Mouse (Mus musculus) left cerebral cortex, postnatal 14 days (tissue): ENCODE data around the gene Olfr894. TPM values are rescaled to one million over a fixed set of nuclear protein-coding genes. Genes with fewer than 3 reads are reported as not detected.
"Not testable (repeated sequence)": the region's sequence is repeated elsewhere in the genome, so short reads cannot be mapped to it uniquely, and the experiment has no call there.

Experiments
- DNase-seq, 2 experiments: peaks; one replicate each; pipeline ENCODE4 v3.0.0; 2021 to 2022; ENCODE audit warnings: low spot score in 2 of 2, mixed read lengths in 1 of 2
- intact Hi-C: fragments of 180-260 bp; cut with DNase I; formaldehyde crosslinking; loops from one replicate; pipeline ENCODE4 v1.15.1; 2025
- long read RNA-seq, 2 experiments: library from polyadenylated mRNA; stranded (forward); transcript quantifications; one replicate each; pipeline ENCODE4 v2.0.0; 2021
- total RNA-seq, 2 experiments: library from RNA; stranded (reverse); gene quantifications; 2 replicates each; pipeline ENCODE4 v1.2.3; 2021

Gene Olfr894
- total RNA-seq: not detected
- long read RNA-seq, experiment 1: 0 reads
- long read RNA-seq, experiment 2: 0 reads

DNA sequence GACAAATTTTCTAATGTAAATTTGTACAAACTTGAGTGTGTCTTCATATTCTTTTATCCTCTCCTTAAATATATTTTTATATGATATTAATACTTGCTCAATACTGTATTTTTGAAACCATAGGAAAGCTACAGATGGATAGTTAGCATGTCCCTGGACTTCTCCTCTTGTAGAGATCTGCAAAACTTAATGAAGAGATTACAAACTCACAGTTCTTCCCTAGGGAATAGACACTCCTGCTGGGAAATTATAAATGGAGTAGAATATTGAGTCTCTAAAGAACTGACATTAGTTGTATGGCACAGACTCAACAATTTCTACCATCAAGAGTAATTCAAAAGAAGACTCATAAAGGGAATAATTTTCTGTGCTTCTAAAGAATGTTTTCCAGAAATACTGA lies at the start of gene Olfr894:
Gene Olfr894 (plus strand): TSS at position 301 of the 400 bp plus-strand sequence.
- intact Hi-C loops: no loop called here
- DNase-seq: no peak

DNA sequence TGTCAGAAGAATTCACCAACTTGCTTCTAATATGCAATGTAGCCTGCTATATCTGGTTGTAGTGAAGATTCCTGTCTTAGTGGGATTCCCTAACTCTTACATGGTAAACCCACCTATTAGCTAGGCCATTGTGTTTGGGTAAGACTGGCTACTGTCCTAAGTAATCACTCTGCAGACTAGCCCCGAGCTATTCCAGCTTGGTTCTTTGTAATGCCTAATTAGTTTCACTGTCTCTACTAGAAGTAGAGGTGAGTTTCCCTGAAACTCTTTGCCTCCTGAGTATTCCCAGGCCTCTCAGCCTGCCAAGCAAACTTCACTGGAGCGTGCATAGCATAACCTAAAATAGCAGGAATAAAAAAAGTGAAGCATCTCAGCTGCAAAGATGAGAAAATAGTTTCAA lies 49.5 kb upstream of the Olfr894 start:
- intact Hi-C loops, DNase-seq: not testable (repeated sequence)

- intact Hi-C loops: no loop called here
Measured at GRCm38 (mm10) chr9:38180721-38181120, 37.1 kb upstream of the Olfr894 start, which contains the start of gene Olfr891. Gene Olfr891 (minus strand): TSS chr9:38180821.

GRCm38 (mm10) chr9:38208065-38208464 lies 9.8 kb upstream of the Olfr894 start, which contains the start of gene Olfr893:
Gene Olfr893 (plus strand): TSS chr9:38208365.
- no peak for DNase-seq
- intact Hi-C loops: no loop called here

More at GRCm38 (mm10) chr9:38180721-38181120, 37.1 kb upstream of the Olfr894 start, which contains the start of gene Olfr891:
- DNase-seq: no peak

DNA sequence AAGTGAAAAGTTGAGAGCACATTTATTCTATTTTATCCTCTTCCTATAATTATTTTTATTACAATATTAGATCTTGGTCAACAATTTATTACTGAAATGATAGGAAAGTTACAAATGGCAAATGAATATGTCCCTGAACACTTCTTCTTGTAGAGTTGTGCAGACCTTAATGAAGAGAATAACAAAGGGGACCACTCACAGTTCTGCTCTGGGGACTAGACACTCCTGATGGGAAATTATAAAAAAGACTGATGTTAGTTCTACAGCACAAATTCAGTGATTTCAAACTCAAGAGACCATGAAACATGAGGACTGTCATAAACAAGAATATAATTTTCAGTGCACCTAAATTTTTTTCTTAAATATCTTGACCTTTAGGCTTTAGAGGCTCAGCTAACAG lies 34.6 kb downstream of the Olfr894 start, which contains the start of gene Olfr143:
Gene Olfr143 (plus strand): TSS at position 301 of the 400 bp plus-strand sequence.
- no peak for DNase-seq
- intact Hi-C loops: no loop called here

DNA sequence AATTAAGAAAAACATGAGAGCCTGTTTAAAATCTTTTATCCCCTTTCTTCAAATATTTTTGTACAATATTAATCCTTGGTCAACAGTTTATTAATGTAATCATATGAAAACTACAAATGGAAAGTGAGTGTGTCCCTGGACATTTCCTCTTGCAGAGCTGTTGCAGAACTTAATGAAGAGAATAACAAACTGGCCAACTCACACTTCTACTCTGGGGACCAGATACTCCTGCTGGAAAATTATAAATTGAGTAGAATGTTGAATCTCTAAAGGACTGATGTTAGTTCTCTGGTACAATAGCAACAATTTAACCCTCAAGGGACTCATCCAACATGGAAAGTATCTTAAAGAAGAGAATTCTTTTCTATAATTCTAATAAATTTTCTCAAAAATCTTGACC lies 49.7 kb downstream of the Olfr894 start, which contains the start of gene Olfr895:
Gene Olfr895 (plus strand): TSS at position 301 of the 400 bp plus-strand sequence.
- intact Hi-C loops: no loop called here
- DNase-seq: no peak

Other genes starting within 250 kb of the Olfr894 start
- gene Olfr881, start 226.2 kb upstream of the Olfr894 start, total RNA-seq: not detected
- gene Olfr883, start 192.2 kb upstream of the Olfr894 start, total RNA-seq: not detected
- not detected for gene Olfr884, start 171.5 kb upstream of the Olfr894 start, total RNA-seq
- gene Olfr885, start 156.7 kb upstream of the Olfr894 start, total RNA-seq: not detected
- not detected for gene Olfr887, start 134.0 kb upstream of the Olfr894 start, total RNA-seq
- not detected for gene Olfr888, start 109.9 kb upstream of the Olfr894 start, total RNA-seq
- gene Olfr889, start 102.9 kb upstream of the Olfr894 start, total RNA-seq: not detected
- gene Olfr890, start 75.5 kb upstream of the Olfr894 start, total RNA-seq: not detected
- not detected for gene Olfr891, start 37.2 kb upstream of the Olfr894 start, total RNA-seq
- gene Olfr893, start 9.7 kb upstream of the Olfr894 start, total RNA-seq: not detected
- gene Olfr143, start 34.7 kb downstream of the Olfr894 start, total RNA-seq: not detected
- gene Olfr895, start 49.8 kb downstream of the Olfr894 start, total RNA-seq: not detected
- not detected for gene Olfr896-ps1, start 73.1 kb downstream of the Olfr894 start, total RNA-seq
- under 1 TPM in 1 of 2 experiments, not detected in 1; 0.04 TPM for gene Olfr25, start 111.0 kb downstream of the Olfr894 start, total RNA-seq
- gene Olfr898, start 130.4 kb downstream of the Olfr894 start, total RNA-seq: not detected
- not detected for gene Olfr250, start 148.8 kb downstream of the Olfr894 start, total RNA-seq
- not detected for gene Olfr251, start 159.0 kb downstream of the Olfr894 start, total RNA-seq
- not detected for gene Olfr147, start 183.6 kb downstream of the Olfr894 start, total RNA-seq
- gene Olfr901, start 211.4 kb downstream of the Olfr894 start, total RNA-seq: not detected
- not detected for gene Olfr902, start 229.6 kb downstream of the Olfr894 start, total RNA-seq
- not detected for gene Olfr904, start 245.1 kb downstream of the Olfr894 start, total RNA-seq